Mouse (Mus musculus) left cerebral cortex, postnatal 36 days (tissue): Measurements from ENCODE around the gene Card19. TPM values are rescaled to one million over a fixed set of nuclear protein-coding genes. Genes with fewer than 3 reads are reported as not detected.

ENCODE experiments used
- DNase-seq, 2 experiments: peaks; one replicate each; pipeline ENCODE4 v3.0.0; 2021 to 2022; ENCODE audit warnings: low spot score in 2 of 2, mixed read lengths in 1 of 2
- intact Hi-C: fragments of 180-260 bp; cut with DNase I; formaldehyde crosslinking; loops from one replicate; pipeline ENCODE4 v1.15.1; 2025
- total RNA-seq, 2 experiments: library from RNA; stranded (reverse); gene quantifications; 2 replicates each; pipeline ENCODE4 v1.2.3; 2021

Card19 gene
- total RNA-seq, 2 experiments from 2014 or later: 12.2 to 13.2 TPM

DNA sequence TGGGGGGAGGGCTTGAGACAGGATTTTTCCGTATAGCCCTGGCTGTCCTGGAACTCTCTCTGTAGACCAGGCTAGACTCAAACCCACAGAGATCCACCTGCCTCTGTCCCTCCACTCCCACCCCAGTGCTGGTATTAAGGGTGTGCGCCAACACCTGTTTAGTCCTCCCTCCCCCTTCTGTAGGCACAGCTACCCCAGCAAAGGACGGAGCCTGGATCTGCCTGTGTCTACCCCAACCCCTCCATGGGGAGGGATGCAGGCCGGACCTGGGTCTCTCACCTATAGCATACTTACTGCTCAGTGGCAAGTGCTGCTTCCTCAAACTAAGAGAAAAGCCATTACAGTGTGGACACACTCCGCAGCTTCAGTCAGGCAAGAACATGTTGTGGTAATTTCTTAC, 35.6 kb downstream of the Card19 start:
- no peak for DNase-seq
- intact Hi-C loops: no loop called here

GRCm38 (mm10) chr13:49178839-49179585, 36.8 kb downstream of the Card19 start:
- intact Hi-C loops: no loop called here
- DNase-seq: peak; percentile 67 to 68

GRCm38 (mm10) chr13:49175509-49175908, 40.3 kb downstream of the Card19 start:
- intact Hi-C loops: no loop called here
- DNase-seq: no peak

DNA sequence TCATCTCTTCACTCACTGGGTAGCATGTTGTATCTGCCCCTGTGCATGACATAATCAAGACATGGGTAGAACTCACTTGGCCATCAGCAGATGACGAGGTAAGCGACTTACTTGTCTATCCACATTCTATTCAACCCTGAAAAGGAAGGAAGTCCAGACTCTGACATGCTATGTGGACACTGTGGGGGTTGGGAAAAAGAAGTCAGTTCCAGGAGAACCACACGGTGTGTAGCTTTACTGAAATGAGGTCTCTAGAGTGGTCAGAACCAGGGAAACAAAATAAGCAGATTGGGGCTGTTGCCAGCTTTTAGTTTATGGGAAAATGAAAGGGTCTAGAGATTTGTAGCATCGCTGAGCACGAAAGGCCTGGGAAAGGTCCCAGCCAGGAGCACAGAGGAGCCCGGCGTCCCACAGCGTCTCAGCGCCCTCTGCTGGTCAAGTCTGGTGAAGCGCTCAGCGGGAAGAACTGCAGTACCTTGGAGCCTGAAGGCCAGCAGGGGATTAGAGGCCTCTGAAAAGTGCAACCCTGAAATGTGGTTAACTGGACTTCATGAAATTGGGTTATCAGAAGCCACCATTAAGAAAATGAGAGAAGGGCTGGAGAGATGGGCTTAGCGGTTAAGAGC, 42.8 kb downstream of the Card19 start:
- peak; percentile 84 to 87 for DNase-seq
- intact Hi-C loops: loop anchor here (5.0 kb wide), 2 partner anchors 116 to 516 kb away; no protein-coding TSS in a partner anchor

GRCm38 (mm10) chr13:49172335-49172734, 43.5 kb downstream of the Card19 start:
- intact Hi-C loops: loop anchor here (5.0 kb wide), 2 partner anchors 115 to 515 kb away; no protein-coding TSS in a partner anchor
- peak; percentile 73 to 80 for DNase-seq

- no peak for DNase-seq
- intact Hi-C loops: loop anchor here (5.0 kb wide), 2 partner anchors 114 to 514 kb away; no protein-coding TSS in a partner anchor
Observed at GRCm38 (mm10) chr13:49171729-49172128, 44.1 kb downstream of the Card19 start.

DNA sequence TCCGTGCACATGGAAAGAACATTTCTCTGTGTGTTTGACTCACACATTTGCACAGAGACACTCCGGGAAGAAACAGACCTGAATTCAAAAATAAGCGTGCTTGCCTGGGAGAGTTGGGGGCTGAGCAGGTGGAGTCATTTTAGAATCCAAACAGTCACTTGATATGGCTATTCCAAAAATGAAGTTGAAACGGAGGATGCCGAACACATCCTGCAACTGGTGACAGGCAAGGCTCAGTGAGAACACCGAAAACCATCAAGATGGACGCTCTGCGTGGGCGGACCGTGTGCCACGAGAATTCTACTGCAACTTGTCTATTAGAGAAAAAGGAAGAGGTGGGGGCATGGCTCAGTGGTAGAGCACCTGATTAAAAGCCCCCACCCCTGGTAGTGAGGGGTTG, 45.2 kb downstream of the Card19 start:
- DNase-seq: peak; percentile 40 to 54

GRCm38 (mm10) chr13:49169448-49170207, 46.2 kb downstream of the Card19 start:
- intact Hi-C loops: loop anchor here (5.0 kb wide), 2 partner anchors 112 to 512 kb away; no protein-coding TSS in a partner anchor

More for the DNA sequence above, 45.2 kb downstream of the Card19 start:
- intact Hi-C loops: loop anchor here (5.0 kb wide), 2 partner anchors 113 to 513 kb away; no protein-coding TSS in a partner anchor

DNA sequence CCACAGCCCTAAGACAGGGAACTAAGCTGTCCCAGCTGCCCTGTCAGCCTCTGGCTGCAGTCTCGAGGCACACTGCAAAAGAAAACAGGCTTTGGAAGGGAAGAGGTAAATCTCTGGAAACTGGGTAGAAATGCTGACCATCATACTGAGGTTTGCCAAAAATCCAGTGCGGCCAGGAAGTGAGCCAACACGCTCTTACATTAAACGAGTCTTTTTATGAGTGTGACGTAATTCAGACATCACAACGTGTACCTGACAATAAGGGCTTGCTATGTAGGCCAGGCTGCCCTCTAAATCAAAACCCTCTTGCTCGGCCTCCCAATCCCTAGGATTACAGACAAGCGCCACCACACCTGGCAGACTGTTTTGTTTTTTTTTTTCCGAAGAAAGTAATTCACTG, 48.8 kb downstream of the Card19 start:
- DNase-seq: no peak
- intact Hi-C loops: no loop called here

More at GRCm38 (mm10) chr13:49169448-49170207, 46.2 kb downstream of the Card19 start:
- peak; percentile 84 for DNase-seq

GRCm38 (mm10) chr13:49163645-49164044, 52.2 kb downstream of the Card19 start:
- no peak for DNase-seq
- intact Hi-C loops: no loop called here

- no peak for DNase-seq
- intact Hi-C loops: no loop called here
Observed at GRCm38 (mm10) chr13:49162722-49163121, 53.1 kb downstream of the Card19 start.

- intact Hi-C loops: no loop called here
- no peak for DNase-seq
Observed at GRCm38 (mm10) chr13:49161236-49161635, 54.6 kb downstream of the Card19 start.

DNA sequence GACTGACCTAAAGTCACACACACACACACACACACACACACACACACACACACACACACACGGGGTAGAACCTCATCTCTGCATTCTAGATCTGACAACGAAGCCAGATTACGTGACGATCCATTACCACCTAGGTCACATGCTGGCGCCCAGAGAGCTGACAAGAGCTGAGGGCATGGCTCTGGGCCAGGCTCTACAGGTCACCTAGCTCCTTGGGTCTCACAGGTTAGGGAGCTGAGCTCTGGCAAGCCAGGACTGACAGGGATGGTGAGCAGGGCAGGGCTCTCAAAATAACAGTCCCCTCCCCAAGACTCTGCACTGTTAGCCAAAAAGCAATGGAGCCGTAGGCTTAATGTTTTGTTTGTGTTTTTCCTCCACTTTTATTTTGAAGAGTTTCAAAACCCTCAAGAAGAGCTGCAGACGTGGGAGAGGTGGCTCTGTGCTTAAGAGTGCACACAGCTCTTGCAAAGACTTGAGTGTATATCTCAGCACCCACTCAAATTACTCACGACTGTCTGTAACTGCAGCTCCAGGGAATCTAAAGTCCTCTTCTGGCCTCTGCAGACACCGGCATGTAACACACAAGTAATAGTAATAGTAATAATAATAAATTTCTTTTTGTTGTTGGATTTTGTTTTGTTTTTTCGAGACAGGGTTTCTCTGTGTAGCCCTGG, 57.7 kb downstream of the Card19 start:
- no peak for DNase-seq
- intact Hi-C loops: no loop called here

- intact Hi-C loops: no loop called here
- no peak for DNase-seq
Observed at GRCm38 (mm10) chr13:49156645-49157044, 59.2 kb downstream of the Card19 start.

GRCm38 (mm10) chr13:49154621-49155020, 61.2 kb downstream of the Card19 start:
- intact Hi-C loops: no loop called here

GRCm38 (mm10) chr13:49154028-49154427, 61.8 kb downstream of the Card19 start:
- intact Hi-C loops: no loop called here

More at GRCm38 (mm10) chr13:49154621-49155020, 61.2 kb downstream of the Card19 start:
- DNase-seq: no peak

More at GRCm38 (mm10) chr13:49154028-49154427, 61.8 kb downstream of the Card19 start:
- DNase-seq: no peak
